In the genomic region with DNA sequence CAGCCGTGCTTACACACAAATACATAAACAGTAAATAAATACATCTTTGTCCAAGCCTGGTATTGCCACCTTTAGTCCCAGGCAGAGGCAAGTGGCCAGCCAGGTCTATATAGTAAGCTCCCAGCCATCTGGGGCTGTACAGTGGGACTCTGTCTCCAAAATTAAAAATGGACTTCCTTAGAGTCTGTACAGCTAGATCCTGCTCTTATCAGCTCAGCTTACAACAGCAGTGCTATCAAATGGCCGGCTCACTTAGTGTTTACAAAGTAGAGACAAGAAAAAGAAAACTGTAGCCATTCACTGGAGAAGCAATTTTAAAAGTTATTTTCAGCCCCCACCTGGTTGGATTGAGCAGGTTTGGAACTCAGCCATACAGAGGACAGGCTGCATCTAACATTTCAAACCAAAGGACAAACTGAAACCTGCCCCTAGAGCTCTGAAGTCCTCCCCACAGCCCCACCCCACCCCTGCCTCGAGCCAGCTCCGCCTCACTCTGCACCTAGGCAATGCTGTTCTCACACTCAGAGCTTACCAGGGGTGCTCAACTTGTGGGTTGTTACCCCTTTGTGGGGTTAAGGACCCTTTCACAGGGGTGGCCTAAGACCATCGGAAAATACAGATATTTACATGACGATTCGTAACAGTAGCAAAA, we compare ENCODE assay signal across 13 mouse cellular contexts. TPM values are rescaled to one million over a fixed set of nuclear protein-coding genes. Genes with fewer than 3 reads are reported as not detected.
A peak's percentile ranks its signal among the peaks of the same experiment; 100 is the strongest.
DNase-seq lines count a peak whose midpoint lies in the region; ATAC-seq and TF ChIP-seq lines count a peak whose summit lies in the region.
"Had no signal": no experiment of that assay in that cellular context is flagged by ENCODE, and none has a peak within 500 bp of the region (broad histone marks: within the 10 kb centered on the region; RNA-seq: fewer than 3 reads in every experiment).

No protein-coding gene starts in this region.

- no peaks in the 10 kb centered on the region for H3K27me3 ChIP-seq in kidney, postnatal 0 days (ENCODE audit: insufficient read depth, low read length)
- no peaks in the 10 kb centered on the region for H3K27me3 ChIP-seq in liver, postnatal 0 days (ENCODE audit: insufficient read depth, low read length)

- TF ChIP-seq CTCF in kidney, postnatal 0 days (IDR thresholded peaks at IDR 0.05; ENCODE audit: low read depth): no peak
- TF ChIP-seq CTCF in liver, postnatal 0 days (IDR thresholded peaks at IDR 0.05; ENCODE audit: low read depth): no peak

- WGBS in kidney, postnatal 0 days: 50% methylated on average over 7 of the region's 7 CpGs
- WGBS in liver, postnatal 0 days (ENCODE audit: insufficient replicate concordance): 36% methylated on average over 7 of the region's 7 CpGs

- H3K4me1 ChIP-seq in kidney, postnatal 0 days (replicated peaks; ENCODE audit: insufficient read depth, low read length): peaks cover 10% of the 10 kb centered on the region
- peaks cover 16% of the 10 kb centered on the region for H3K4me1 ChIP-seq in liver, postnatal 0 days (ENCODE audit: insufficient read depth)

- peak; percentile 25 for DNase-seq in gastrocnemius, adult 18-20 months (ENCODE audit: low spot score)
- no peak for DNase-seq in gastrocnemius, adult 8-10 months (ENCODE audit: low spot score in 2 of 2)
- DNase-seq in c-Kit-positive CD71-positive TER-119-negative erythroid progenitor cells, embryonic 14.5 days (ENCODE audit: low read depth): peak; percentile 15
- no peak for DNase-seq in kidney, postnatal 0 days (ENCODE audit: low spot score)
- DNase-seq in liver, postnatal 0 days: peak; percentile 51
- no peak for DNase-seq in urinary bladder, postnatal 14 days (ENCODE audit: low spot score)
- no peak for DNase-seq in cerebellum, postnatal 14 days
- no peak for DNase-seq in cerebellum, adult 11-12 months
- DNase-seq: layer of hippocampus, postnatal 36 days; lung, adult 18-20 months had no signal

- no peak overlapping the region for H3K4me3 ChIP-seq in kidney, postnatal 0 days (replicated peaks; ENCODE audit: low read depth, low read length)
- H3K4me3 ChIP-seq in liver, postnatal 0 days (ENCODE audit: low read depth, low read length): no peak overlapping the region
- H3K4me3 ChIP-seq: forebrain, embryonic 10.5 days; hindbrain, embryonic 15.5 days; midbrain, embryonic 12.5 days had no signal

- H3K27ac ChIP-seq in kidney, postnatal 0 days: peak overlapping the region; percentile 79
- H3K27ac ChIP-seq in liver, postnatal 0 days (ENCODE audit: low read depth): peak overlapping the region; percentile 70
- H3K27ac ChIP-seq: forebrain, embryonic 10.5 days; hindbrain, embryonic 15.5 days; midbrain, embryonic 12.5 days had no signal

- H3K36me3 ChIP-seq in kidney, postnatal 0 days (ENCODE audit: insufficient read depth, low read length): no peaks in the 10 kb centered on the region
- H3K36me3 ChIP-seq in liver, postnatal 0 days (replicated peaks; ENCODE audit: insufficient read depth, low read length): peaks cover 7% of the 10 kb centered on the region; the same call in 1 of the 2 replicates
- H3K36me3 ChIP-seq: forebrain, embryonic 10.5 days; hindbrain, embryonic 15.5 days; midbrain, embryonic 12.5 days had no signal

- no peaks in the 10 kb centered on the region for H3K9me3 ChIP-seq in kidney, postnatal 0 days (replicated peaks; ENCODE audit: low read length)
- no peaks in the 10 kb centered on the region for H3K9me3 ChIP-seq in liver, postnatal 0 days (ENCODE audit: low read length)
- H3K9me3 ChIP-seq: forebrain, embryonic 10.5 days; hindbrain, embryonic 15.5 days; midbrain, embryonic 12.5 days had no signal

- no peak for TF ChIP-seq EP300 in liver, postnatal 0 days (IDR thresholded peaks at IDR 0.05; ENCODE audit: low read depth)

- ATAC-seq in kidney, postnatal 0 days (replicated peaks; ENCODE audit: low FRiP score, low read depth): no peak
- peak; percentile 63 for ATAC-seq in liver, postnatal 0 days

- H3K4me2 ChIP-seq in kidney, postnatal 0 days (ENCODE audit: low read length): peak overlapping the region; percentile 3; the same call in 1 of the 2 replicates
- peak overlapping the region; percentile 61 for H3K4me2 ChIP-seq in liver, postnatal 0 days (ENCODE audit: low read depth, low read length)
- H3K4me2 ChIP-seq: hindbrain, embryonic 15.5 days; midbrain, embryonic 12.5 days had no signal

- no peak overlapping the region for H3K9ac ChIP-seq in kidney, postnatal 0 days (ENCODE audit: low read depth, low read length)
- H3K9ac ChIP-seq in liver, postnatal 0 days (replicated peaks): peak overlapping the region; percentile 34
- H3K9ac ChIP-seq: hindbrain, embryonic 15.5 days; midbrain, embryonic 12.5 days had no signal

RNA-seq across cellular contexts. Expression of a gene that starts 6.5 kb away (rescaled TPM):
- not detected for total RNA-seq in gastrocnemius, adult 18-20 months (2021)
- total RNA-seq in gastrocnemius, adult 8-10 months (2022): not detected
- polyA plus RNA-seq in kidney, postnatal 0 days (2015; fragmentation: Nextera tagmentation; extraction: Ambion mirVana): 10.8 and 12.5 TPM in 2 replicates
- 5.6 and 7.0 TPM in 2 replicates for polyA plus RNA-seq in liver, postnatal 0 days (2015; fragmentation: Nextera tagmentation; extraction: Ambion mirVana)
- total RNA-seq: layer of hippocampus, postnatal 36 days had no signal
- polyA plus RNA-seq: forebrain, embryonic 10.5 days had no signal

RNA-seq across cellular contexts. Expression of a gene that starts 22.5 kb away (rescaled TPM):
- total RNA-seq in gastrocnemius, adult 18-20 months (2021): 10 to 100 TPM; 17.1 to 24.1 TPM
- total RNA-seq in gastrocnemius, adult 8-10 months (2022): 10 to 100 TPM; 16.9 to 29.0 (median 26.0) TPM
- polyA plus RNA-seq in kidney, postnatal 0 days (2015; fragmentation: Nextera tagmentation; extraction: Ambion mirVana): 75.3 and 79.6 TPM in 2 replicates
- polyA plus RNA-seq in liver, postnatal 0 days (2015; fragmentation: Nextera tagmentation; extraction: Ambion mirVana): 10.4 and 15.3 TPM in 2 replicates

RNA-seq across cellular contexts. Expression of a gene that starts 41.4 kb away (rescaled TPM):
- total RNA-seq in gastrocnemius, adult 18-20 months (2021): under 1 TPM in 1 of 2 experiments, not detected in 1; 0.31 TPM
- not detected for total RNA-seq in gastrocnemius, adult 8-10 months (2022)
- 3.1 and 3.2 TPM in 2 replicates for polyA plus RNA-seq in kidney, postnatal 0 days (2015; fragmentation: Nextera tagmentation; extraction: Ambion mirVana)
- 2.2 TPM in 2 replicates for polyA plus RNA-seq in liver, postnatal 0 days (2015; fragmentation: Nextera tagmentation; extraction: Ambion mirVana)
- total RNA-seq: layer of hippocampus, postnatal 36 days had no signal
- polyA plus RNA-seq: forebrain, embryonic 10.5 days had no signal

RNA-seq across cellular contexts. Expression of a gene that starts 46.5 kb away (rescaled TPM):
- 10 to 100 TPM; 17.7 to 20.4 TPM for total RNA-seq in gastrocnemius, adult 18-20 months (2021)
- 10 to 100 TPM; 18.2 to 20.9 (median 20.0) TPM for total RNA-seq in gastrocnemius, adult 8-10 months (2022)
- polyA plus RNA-seq in kidney, postnatal 0 days (2015; fragmentation: Nextera tagmentation; extraction: Ambion mirVana): 19.0 and 39.4 TPM in 2 replicates
- polyA plus RNA-seq in liver, postnatal 0 days (2015; fragmentation: Nextera tagmentation; extraction: Ambion mirVana): 9.2 and 11.5 TPM in 2 replicates

Comparison
In these comparisons a context has a peak if more than half of its experiments do, and no peak if none do; other contexts are left out.
1. DNase-seq: peak in gastrocnemius, adult 18-20 months (single experiment), c-Kit-positive CD71-positive TER-119-negative erythroid progenitor cells, embryonic 14.5 days (single experiment) and liver, postnatal 0 days (single experiment); none in gastrocnemius, adult 8-10 months (0 of 2), kidney, postnatal 0 days (single experiment), urinary bladder, postnatal 14 days (single experiment), cerebellum, postnatal 14 days (0 of 2) and cerebellum, adult 11-12 months (single experiment).